Mouse (Mus musculus) adrenal gland, adult (tissue): ENCODE results near the gene Mogs.

Source experiments
- DNase-seq, 2 experiments: peaks; one replicate each; pipeline ENCODE4 v3.0.0; 2022 to 2023; ENCODE audit warnings: low spot score in 1 of 2; ENCODE audit not compliant: inconsistent age in 2 of 2

Gene Mogs

GRCm38 (mm10) chr6:83115011-83115671, at the start of gene Mogs:
Gene Mogs, plus strand, starts transcription at chr6:83115496.
- peak; percentile 96 to 98 for DNase-seq

DNA sequence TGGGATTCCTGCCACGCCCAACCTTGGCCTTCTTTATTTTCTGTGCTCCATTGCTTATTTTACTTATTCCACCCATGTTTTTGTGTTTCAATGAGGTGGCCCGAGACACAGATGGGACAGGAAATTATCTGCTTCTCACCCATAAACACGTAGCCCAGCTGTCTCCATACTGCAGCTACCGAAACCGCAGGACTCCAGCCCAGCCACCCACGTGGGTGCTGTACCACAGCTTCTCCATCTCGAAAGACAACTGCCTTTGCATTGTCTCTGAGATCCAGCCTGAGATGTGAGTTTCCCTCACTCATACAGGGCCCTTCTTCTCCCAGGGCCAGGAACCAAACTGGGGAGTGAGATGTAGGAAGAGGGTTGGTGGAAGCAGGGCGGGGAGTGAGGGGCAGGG, 49.3 kb upstream of the Mogs start:
- DNase-seq: no peak

GRCm38 (mm10) chr6:83066441-83066840, 48.9 kb upstream of the Mogs start:
- no peak for DNase-seq

DNA sequence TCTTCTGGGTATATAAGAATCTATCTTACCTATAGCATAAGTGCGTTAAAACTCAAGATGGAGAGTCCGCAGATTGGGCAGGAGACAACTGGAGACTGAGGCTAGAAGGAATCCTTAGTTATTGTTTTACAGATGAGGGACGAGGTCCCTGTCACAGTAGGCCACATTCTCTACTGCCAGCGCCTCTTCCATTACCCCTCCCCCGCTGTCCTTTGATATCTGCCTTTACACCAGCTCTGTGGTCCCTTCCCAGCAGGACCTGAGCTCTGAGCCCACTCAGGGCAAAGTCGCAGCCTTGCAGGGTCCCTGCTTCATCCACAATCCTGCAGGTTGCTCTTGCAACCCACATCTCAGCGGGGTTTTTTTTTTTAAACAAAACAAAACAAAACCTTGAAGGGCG, 47.1 kb upstream of the Mogs start:
- no peak for DNase-seq

DNA sequence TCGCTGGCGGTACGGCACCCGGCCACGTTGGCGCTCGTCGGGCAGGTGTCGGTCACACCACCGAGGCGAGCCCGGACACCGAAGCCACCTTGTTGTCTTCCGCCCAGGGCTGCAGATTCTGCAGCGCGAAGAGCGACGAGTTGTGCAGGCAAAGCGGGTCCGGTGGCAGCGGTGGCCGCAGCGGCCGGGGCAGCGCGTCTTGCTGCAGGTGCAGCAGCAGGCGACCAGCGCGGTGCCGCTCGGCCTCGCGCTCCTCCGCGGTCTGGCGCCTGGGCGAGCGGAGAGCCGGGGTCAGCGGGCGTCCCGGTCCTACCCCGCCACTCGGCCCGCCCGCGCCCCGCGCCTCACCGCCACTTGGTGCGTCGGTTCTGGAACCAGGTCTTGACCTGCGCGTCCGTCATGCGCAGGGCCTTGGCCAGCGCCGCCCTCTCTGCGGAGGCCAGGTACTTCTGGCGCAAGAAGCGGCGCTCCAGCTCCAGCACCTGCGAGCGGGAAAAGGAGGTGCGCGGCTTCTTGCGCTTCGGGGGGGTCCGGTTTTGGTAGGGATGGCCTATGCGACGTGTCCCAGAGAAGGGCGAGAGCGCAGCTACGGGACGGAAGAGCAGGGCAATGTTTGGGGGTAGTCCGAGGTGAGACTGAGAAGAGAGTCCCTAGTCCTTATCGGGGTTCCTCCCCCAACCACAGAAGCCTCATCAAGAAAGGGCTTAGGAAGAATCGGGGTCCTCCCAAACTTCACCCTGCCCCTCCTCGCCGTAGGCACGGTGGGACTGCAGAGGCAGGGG, 46.4 kb upstream of the Mogs start:
- peak in 1 of 2 experiments; percentile 61 for DNase-seq

GRCm38 (mm10) chr6:83069488-83070246, 45.6 kb upstream of the Mogs start:
- DNase-seq: peak in 1 of 2 experiments; percentile 66

DNA sequence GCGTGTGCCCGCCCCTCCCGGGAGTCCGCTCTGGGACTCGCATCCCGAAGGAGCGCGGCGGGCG, 45.2 kb upstream of the Mogs start, which contains the start of gene Tlx2:
Tlx2 (minus strand) TSS at position 47 of the 64 bp plus-strand sequence.
- no peak for DNase-seq

- DNase-seq: peak; percentile 56 to 82
Measured at GRCm38 (mm10) chr6:83070311-83071219, 44.7 kb upstream of the Mogs start.

- DNase-seq: peak; percentile 61 to 70
Measured at GRCm38 (mm10) chr6:83071220-83071619, 44.1 kb upstream of the Mogs start.

- peak in 1 of 2 experiments; percentile 65 for DNase-seq
Measured at GRCm38 (mm10) chr6:83074979-83075378, 40.3 kb upstream of the Mogs start.

GRCm38 (mm10) chr6:83077630-83078323, 37.5 kb upstream of the Mogs start, which contains the start of gene Pcgf1:
Gene Pcgf1, plus strand, starts transcription at chr6:83077869.
- no peak for DNase-seq

DNA sequence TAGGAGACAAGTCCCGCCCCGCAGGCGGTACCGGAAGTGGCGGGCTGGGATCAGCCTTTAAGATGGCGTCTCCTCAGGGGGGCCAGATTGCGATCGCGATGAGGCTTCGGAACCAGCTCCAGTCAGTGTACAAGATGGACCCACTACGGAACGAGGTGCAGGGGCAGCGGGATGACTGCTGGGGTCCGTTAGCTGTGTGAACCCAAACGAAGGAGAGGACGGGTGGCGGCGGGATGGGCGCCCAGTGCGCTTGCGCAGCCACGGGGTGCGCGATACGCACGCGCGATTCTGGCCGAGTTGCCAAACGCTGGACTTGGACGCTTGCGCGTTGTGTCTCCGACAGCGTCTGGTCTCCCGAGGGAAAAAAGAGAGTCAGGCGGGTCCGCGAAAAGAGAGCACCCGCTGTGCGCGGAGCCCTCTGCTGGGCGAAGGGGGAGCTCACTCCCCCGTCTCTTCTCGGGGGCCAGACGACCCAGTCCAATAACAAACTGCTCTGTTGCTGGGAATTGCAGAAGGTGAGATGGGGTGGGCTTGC, 36.9 kb upstream of the Mogs start:
- peak; percentile 99 to 100 for DNase-seq

DNA sequence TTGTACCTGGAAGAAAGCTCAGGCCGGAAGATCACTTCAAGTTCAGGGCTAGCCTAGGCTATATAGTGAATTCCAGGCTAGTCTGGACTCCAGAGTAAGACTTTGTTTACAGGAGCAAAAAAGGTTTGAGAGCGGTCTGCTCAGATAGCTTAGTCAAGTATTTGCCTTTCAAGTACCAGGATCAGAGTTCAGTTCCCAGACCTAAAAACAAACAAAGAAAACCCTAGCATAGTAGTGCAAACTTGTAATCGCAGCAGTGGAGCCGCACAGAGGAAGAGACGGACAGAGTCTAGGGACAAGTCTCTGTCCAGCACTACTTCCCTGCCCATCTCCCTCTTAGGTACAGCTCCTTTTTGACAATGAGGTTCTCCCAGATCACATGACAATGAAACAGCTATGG, 35.1 kb upstream of the Mogs start:
- peak in 1 of 2 experiments; percentile 31 for DNase-seq

- DNase-seq: peak in 1 of 2 experiments; percentile 38
Measured at GRCm38 (mm10) chr6:83083497-83083896, 31.8 kb upstream of the Mogs start.

DNA sequence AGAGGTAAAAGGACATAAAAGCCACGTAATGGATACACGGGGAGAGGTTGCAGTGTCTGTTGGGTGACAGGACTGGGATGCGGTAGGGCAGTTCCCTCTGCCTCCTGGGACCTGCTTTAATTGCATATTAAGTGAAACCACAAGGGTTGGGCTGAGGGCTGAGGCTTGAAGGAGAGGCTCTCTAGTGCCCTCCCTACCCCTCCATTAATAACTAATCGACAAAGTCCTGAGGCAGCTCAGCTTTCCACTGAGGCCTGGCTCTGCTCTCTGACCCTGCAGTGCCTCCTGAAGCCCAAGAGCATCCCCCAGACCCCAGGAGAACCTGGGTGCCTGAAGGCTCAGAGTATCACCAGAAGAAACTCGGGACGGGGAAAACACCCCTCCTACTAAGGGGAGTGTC, 30.8 kb upstream of the Mogs start:
- peak in 1 of 2 experiments; percentile 32 for DNase-seq

DNA sequence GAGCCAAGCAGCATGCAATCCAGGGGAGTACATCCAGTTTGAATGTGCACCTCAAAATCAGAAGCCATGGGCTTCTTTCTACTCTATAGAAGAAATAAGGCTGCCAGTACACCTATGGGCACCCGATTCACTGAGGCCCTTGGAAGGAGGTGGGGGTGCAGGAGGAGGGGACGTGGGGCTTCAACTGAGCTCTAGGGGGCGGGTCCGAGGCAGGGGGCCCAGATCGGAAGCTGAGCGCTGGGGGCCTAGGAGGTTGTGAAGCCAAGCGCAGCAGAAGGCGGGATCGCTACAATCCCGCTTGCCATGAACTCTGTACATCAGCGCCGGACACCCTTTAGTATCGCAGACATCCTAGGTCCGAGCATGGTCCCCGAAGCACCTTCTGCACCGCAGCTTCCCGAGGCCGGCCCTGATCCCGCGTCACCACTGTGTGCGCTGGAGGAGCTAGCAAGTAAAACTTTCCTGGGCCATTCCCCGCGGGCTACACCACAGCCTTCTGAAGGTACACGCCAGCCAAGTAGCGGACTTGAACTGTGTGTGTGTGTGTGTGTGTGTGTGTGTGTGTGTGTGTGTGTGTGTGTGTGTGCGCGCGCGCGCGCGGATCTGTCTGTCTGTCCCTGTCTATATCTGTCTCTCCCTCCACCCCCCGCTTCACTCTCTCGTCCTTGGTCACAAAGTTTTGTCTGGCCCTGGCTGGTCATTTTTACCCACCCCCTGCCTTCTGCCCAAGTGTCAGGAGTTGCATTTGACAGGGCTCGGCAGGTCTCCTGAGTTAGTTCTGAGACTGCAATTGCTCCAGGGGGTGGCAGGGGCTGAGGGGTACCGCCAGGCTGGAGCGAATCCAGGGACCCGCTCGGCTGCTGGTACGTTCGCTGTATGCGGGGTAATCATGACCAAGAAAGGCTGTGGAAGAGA, 28.9 kb upstream of the Mogs start, which contains the start of gene Lbx2:
Lbx2 (plus strand) TSS at position 247 of the 915 bp plus-strand sequence.
- peak; percentile 70 to 87 for DNase-seq

- DNase-seq: peak; percentile 78 to 91
Measured at GRCm38 (mm10) chr6:83087205-83087925, 27.9 kb upstream of the Mogs start.

- DNase-seq: no peak
Measured at GRCm38 (mm10) chr6:83087926-83088260, 27.4 kb upstream of the Mogs start.
